ENCODE assay signal across 8 mouse cellular contexts in the genomic region with DNA sequence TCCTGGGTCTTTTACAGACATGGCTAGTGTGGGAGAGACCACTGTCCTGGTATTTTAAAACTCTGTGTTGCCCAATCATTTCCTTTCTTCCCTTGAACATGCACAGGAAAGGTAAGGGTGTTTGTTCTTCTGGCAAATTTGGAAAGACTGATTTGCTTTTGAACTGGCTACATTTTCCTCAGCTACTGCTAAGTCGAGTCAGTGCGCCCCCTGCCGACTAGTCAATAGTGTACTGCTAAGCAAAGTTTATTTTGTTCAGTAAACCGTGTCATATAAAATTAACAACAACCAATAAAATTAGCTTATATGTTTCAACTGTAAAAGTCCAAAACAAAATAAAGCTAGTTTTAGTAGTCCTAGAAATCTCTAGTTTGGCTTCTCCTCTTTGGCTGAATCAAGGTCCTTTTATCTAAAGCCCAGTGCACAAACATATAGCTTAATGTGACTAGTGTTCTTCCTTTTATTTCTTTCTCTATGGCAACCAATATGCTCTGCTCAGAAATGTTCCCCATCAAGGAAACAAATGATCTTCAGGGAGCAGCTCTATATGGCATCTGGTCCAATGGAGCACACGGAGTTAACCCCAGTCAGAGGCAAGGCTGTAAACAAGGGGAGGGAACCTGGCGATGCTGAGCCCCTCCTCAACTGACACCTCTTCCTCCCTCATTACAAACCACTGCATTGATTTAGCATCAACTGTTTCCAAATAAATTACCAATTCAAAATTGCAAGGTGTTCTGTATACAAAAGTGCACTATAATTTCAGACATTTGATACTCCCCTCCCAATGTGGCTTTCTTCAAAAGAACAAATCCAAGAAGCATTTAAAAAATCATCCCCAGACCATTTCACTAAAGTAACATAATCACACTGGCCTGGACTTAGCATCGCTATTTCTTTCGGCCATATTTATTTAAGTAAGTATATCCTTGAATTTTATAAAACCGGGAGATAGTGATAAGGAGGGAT. TPM values are rescaled to one million over a fixed set of nuclear protein-coding genes. Genes with fewer than 3 reads are reported as not detected.
DNase-seq lines count a peak whose midpoint lies in the region; ATAC-seq and TF ChIP-seq lines count a peak whose summit lies in the region.

No protein-coding gene starts in this region.

- H3K27ac ChIP-seq in gastrocnemius, adult 2 months: no peak overlapping the region
- peak overlapping the region; percentile 99 for H3K27ac ChIP-seq in midbrain, embryonic 14.5 days (replicated peaks; ENCODE audit: low read depth, low read length)

- peak; percentile 71 for DNase-seq in gastrocnemius, adult 2 months
- no peak for DNase-seq in gastrocnemius, postnatal 25 days
- peak; percentile 34 for DNase-seq in 416B (ENCODE audit: low read depth)
- peak; percentile 15 for DNase-seq in c-Kit-positive CD71-positive TER-119-positive erythroid progenitor cells, embryonic 14.5 days (ENCODE audit: low spot score)
- DNase-seq in frontal cortex, postnatal 36 days (ENCODE audit: low spot score in 2 of 2): peak; percentile 79 to 88
- DNase-seq in layer of hippocampus, postnatal 10 days (ENCODE audit: low spot score in 2 of 2): peak; percentile 84 to 91
- peak; percentile 96 for DNase-seq in midbrain, embryonic 14.5 days

- intact Hi-C loops in gastrocnemius, adult 2 months (cut with DNase I): no loop called here

- H3K27me3 ChIP-seq in midbrain, embryonic 14.5 days (ENCODE audit: control insufficient read depth, insufficient read depth, low read length): no peaks in the 10 kb centered on the region

- H3K36me3 ChIP-seq in midbrain, embryonic 14.5 days (ENCODE audit: control insufficient read depth, insufficient read depth, low read length): no peaks in the 10 kb centered on the region

- TF ChIP-seq CTCF in gastrocnemius, adult 2 months (IDR thresholded peaks at IDR 0.05): peak; percentile 74

- H3K4me2 ChIP-seq in midbrain, embryonic 14.5 days (ENCODE audit: low read length): peak overlapping the region; percentile 98

- no peak overlapping the region for H3K4me3 ChIP-seq in gastrocnemius, adult 2 months
- H3K4me3 ChIP-seq in midbrain, embryonic 14.5 days (replicated peaks; ENCODE audit: low read depth, low read length): peak overlapping the region; percentile 92

- H3K9me3 ChIP-seq in midbrain, embryonic 14.5 days (ENCODE audit: control insufficient read depth, low read length): no peaks in the 10 kb centered on the region

- H3K4me1 ChIP-seq in midbrain, embryonic 14.5 days (ENCODE audit: control insufficient read depth, insufficient read depth, low read length): peaks cover 20% of the 10 kb centered on the region

- peak overlapping the region; percentile 94 for H3K9ac ChIP-seq in midbrain, embryonic 14.5 days (replicated peaks; ENCODE audit: low read length)

- no peak for ATAC-seq in midbrain, embryonic 14.5 days (ENCODE audit: low FRiP score, low TSS enrichment)
- no peak for ATAC-seq in erythroid progenitor cell, adult 5-6 weeks (replicated peaks; ENCODE audit: low FRiP score, poor library complexity, severe bottlenecking)

- WGBS in midbrain, embryonic 14.5 days: under 1% methylated on average over 9 of the region's 9 CpGs

RNA-seq across cellular contexts. Expression of gene Pou3f3, which starts 4.1 kb away (rescaled TPM):
- total RNA-seq in gastrocnemius, adult 2 months (2021): not detected
- total RNA-seq in gastrocnemius, postnatal 25 days (2021): not detected
- 10 to 100 TPM; 60.7 to 69.3 TPM for total RNA-seq in layer of hippocampus, postnatal 10 days (2021)
- 20.0 and 24.5 TPM in 2 replicates for polyA plus RNA-seq in midbrain, embryonic 14.5 days (2014; fragmentation: Nextera tagmentation; extraction: Ambion mirVana)
- not detected in 2 replicates for total RNA-seq in erythroid progenitor cell, adult 5-6 weeks (2015; ENCODE audit: low replicate concordance)
- not detected in 2 replicates for total RNA-seq in erythroid progenitor cell, adult 5-6 weeks (2017; ENCODE audit: low replicate concordance)

Comparison
In these comparisons a context has a peak if more than half of its experiments do, and no peak if none do; other contexts are left out.
1. RNA of gene Pou3f3, which starts 4.1 kb away (total RNA-seq): 60.7 to 69.3 TPM in layer of hippocampus, postnatal 10 days; not detected in gastrocnemius, adult 2 months, not detected in gastrocnemius, postnatal 25 days and not detected in erythroid progenitor cell, adult 5-6 weeks; every median in the first group is over 10 times any median in the second.